Mouse (Mus musculus) inflammation-experienced regulatory T-cells, adult 6 months (primary cell): ENCODE data around the gene Hist1h4i. TPM values are rescaled to one million over a fixed set of nuclear protein-coding genes. Genes with fewer than 3 reads are reported as not detected.
A peak's percentile ranks its signal among the peaks of the same experiment; 100 is the strongest.

Source experiments
- ATAC-seq: one replicate; pipeline ENCODE4 v1.8.0; 2017
- polyA plus RNA-seq, 3 experiments: library from polyadenylated mRNA; unstranded; fragments of 100-300 nt; shearing (Covaris generic); gene quantifications; one replicate each; pipeline ENCODE4 v1.2.1; 2017

The Hist1h4i gene
- polyA plus RNA-seq, 3 experiments from 2014 or later, result 4.1 to 18.5 (median 6.5) TPM

GRCm38 (mm10) chr13:22036149-22036956 is 4.8 kb downstream of the Hist1h4i start:
- no peak for ATAC-seq

- ATAC-seq, result peak; percentile 100
These were observed 5.7 kb downstream of the Hist1h4i start, which contains the start of the genes Hist1h2ah and Hist1h2bk for GRCm38 (mm10) chr13:22035267-22036148. Gene Hist1h2ah, minus strand, starts transcription at chr13:22035568. Gene Hist1h2bk, plus strand, starts transcription at chr13:22035870.

GRCm38 (mm10) chr13:22034443-22035266 is 6.5 kb downstream of the Hist1h4i start:
- ATAC-seq, result no peak

GRCm38 (mm10) chr13:22033741-22034442 is 7.3 kb downstream of the Hist1h4i start:
- no peak for ATAC-seq

GRCm38 (mm10) chr13:22030493-22030892 is 10.7 kb downstream of the Hist1h4i start:
- no peak for ATAC-seq

- no peak for ATAC-seq
These were observed 11.2 kb downstream of the Hist1h4i start for GRCm38 (mm10) chr13:22029928-22030327.

- ATAC-seq, result peak; percentile 78
These were observed 12.3 kb downstream of the Hist1h4i start for GRCm38 (mm10) chr13:22028673-22029460.

- peak; percentile 61 for ATAC-seq
These were observed 14.8 kb downstream of the Hist1h4i start for GRCm38 (mm10) chr13:22026058-22027031.

GRCm38 (mm10) chr13:22022241-22022640 is 18.9 kb downstream of the Hist1h4i start:
- ATAC-seq, result peak; percentile 35

- ATAC-seq, result no peak
These were observed 19.6 kb downstream of the Hist1h4i start for GRCm38 (mm10) chr13:22021581-22021980.

GRCm38 (mm10) chr13:22020901-22021339 is 20.2 kb downstream of the Hist1h4i start:
- ATAC-seq, result peak; percentile 27

GRCm38 (mm10) chr13:22019934-22020835 is 21.0 kb downstream of the Hist1h4i start:
- ATAC-seq, result peak; percentile 47

- ATAC-seq, result peak; percentile 86
These were observed 25.4 kb downstream of the Hist1h4i start for GRCm38 (mm10) chr13:22015479-22016450.

- ATAC-seq, result no peak
These were observed 26.7 kb downstream of the Hist1h4i start for GRCm38 (mm10) chr13:22014411-22014845.

- no peak for ATAC-seq
These were observed 27.4 kb downstream of the Hist1h4i start for GRCm38 (mm10) chr13:22013716-22014115.

GRCm38 (mm10) chr13:22009642-22010041 is 31.5 kb downstream of the Hist1h4i start, which contains the start of gene Prss16:
Gene Prss16, minus strand, starts transcription at chr13:22009742.
- ATAC-seq, result no peak

- no peak for ATAC-seq
These were observed 32.5 kb downstream of the Hist1h4i start for GRCm38 (mm10) chr13:22008707-22009106.
